Mouse (Mus musculus): Measurements from ENCODE around the gene Map3k11.

DNA sequence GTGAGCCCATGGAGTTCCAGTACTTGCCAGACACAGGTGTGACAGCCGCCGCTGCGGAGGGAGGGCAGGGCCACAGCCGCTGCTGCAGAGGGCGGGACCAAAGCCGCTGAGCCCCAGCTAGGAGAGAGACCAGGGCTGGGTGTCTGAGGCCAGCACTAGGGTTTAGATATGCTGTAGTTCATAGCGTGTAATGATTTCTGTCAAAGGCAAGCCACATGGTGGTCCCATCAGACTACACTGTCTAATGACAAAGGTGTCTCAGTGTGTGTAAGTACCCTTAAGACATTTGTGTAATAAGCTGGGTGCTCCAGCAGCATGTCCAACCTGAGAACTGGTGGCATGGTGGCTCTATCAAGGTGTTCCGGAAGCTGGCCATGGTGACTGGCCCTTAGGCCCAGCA, 46.9 kb upstream of the Map3k11 start:
- TF ChIP-seq CTCF (IDR thresholded peaks at IDR 0.05; ENCODE audit: extremely low read depth, insufficient read depth, low read length) (no peak), POLR2A (IDR thresholded peaks at IDR 0.05; ENCODE audit: extremely low read depth, insufficient read depth, low read length) (no peak)
